Mouse (Mus musculus): Measurements from ENCODE around the gene Gm42669.

- TF ChIP-seq CTCF (IDR thresholded peaks at IDR 0.05; ENCODE audit: extremely low read depth, insufficient read length, insufficient replicate concordance, low read depth, low read length), result no peak
- TF ChIP-seq POLR2A (IDR thresholded peaks at IDR 0.05; ENCODE audit: low read depth, low read length), result no peak
Measured at GRCm38 (mm10) chr5:107518602-107519001, 11.2 kb downstream of the Gm42669 start.
